Mouse (Mus musculus) kidney, embryonic 14.5 days (tissue): Measurements from ENCODE around the gene Cadm4. TPM values are rescaled to one million over a fixed set of nuclear protein-coding genes. Genes with fewer than 3 reads are reported as not detected.

ENCODE experiments used
- ATAC-seq: fragments of 200-750 bp; cut with Nextera tagmentation; 2 replicates; pipeline ENCODE4 v1.8.0; 2017; ENCODE audit warnings: moderate number of reproducible peaks, mild to moderate bottlenecking, moderate TSS enrichment, moderate library complexity; ENCODE audit not compliant: low FRiP score, low TSS enrichment
- H3K27ac ChIP-seq: fragments of 300-500 bp; sonication (generic); 2 replicates; pipeline ENCODE4 v1.5.1; 2014; ENCODE audit warnings: low read depth, mild to moderate bottlenecking, low read length, moderate library complexity, mixed read lengths
- H3K27me3 ChIP-seq: fragments of 300-500 bp; sonication (generic); 2 replicates; pipeline ENCODE4 v1.6.1; 2014; ENCODE audit warnings: mild to moderate bottlenecking, low read length; ENCODE audit not compliant: control insufficient read depth, insufficient read depth
- H3K36me3 ChIP-seq: fragments of 300-500 bp; sonication (generic); 2 replicates; pipeline ENCODE4 v1.6.1; 2014; ENCODE audit warnings: low read length, mixed read lengths; ENCODE audit not compliant: control insufficient read depth, insufficient read depth
- H3K4me1 ChIP-seq: fragments of 300-500 bp; sonication (generic); 2 replicates; pipeline ENCODE4 v1.6.1; 2014; ENCODE audit warnings: low read length, mixed read lengths; ENCODE audit not compliant: control insufficient read depth, insufficient read depth
- H3K4me2 ChIP-seq: fragments of 300-500 bp; sonication (generic); replicated peaks from 2 replicates; pipeline ENCODE4 v1.6.1; 2014; ENCODE audit warnings: low read depth, mild to moderate bottlenecking, low read length
- H3K4me3 ChIP-seq: fragments of 300-500 bp; sonication (generic); 2 replicates; pipeline ENCODE4 v1.5.1; 2014; ENCODE audit warnings: mild to moderate bottlenecking, low read length
- H3K9ac ChIP-seq: fragments of 300-500 bp; sonication (generic); 2 replicates; pipeline ENCODE4 v1.6.1; 2014; ENCODE audit warnings: low read depth, mild to moderate bottlenecking, low read length, moderate library complexity
- H3K9me3 ChIP-seq: fragments of 300-500 bp; sonication (generic); 2 replicates; pipeline ENCODE4 v1.6.1; 2016; ENCODE audit warnings: low read length; ENCODE audit not compliant: control insufficient read depth
- WGBS: fragments of 180-500 bp; shearing (Covaris S2); extraction: QIAGEN DNeasy Blood & Tissue Kit; methylation state at CpG from one replicate; pipeline ENCODE4 v1.1.7; 2014; 5-methylcytosine and 5-hydroxymethylcytosine counted together
- polyA plus RNA-seq: library from polyadenylated mRNA; unstranded; fragments of >200 nt; fragmentation: Nextera tagmentation; extraction: Ambion mirVana; gene quantifications from 2 replicates; pipeline ENCODE4 v1.2.1, GENCODE M21; 2014

The Cadm4 gene
- polyA plus RNA-seq, 1 experiment from 2014 or later: 1.5 TPM

GRCm38 (mm10) chr7:24473913-24474529 is 7.8 kb upstream of the Cadm4 start:
- WGBS: 54% methylated on average over 10 of the region's 10 CpGs

GRCm38 (mm10) chr7:24474811-24475506 is 6.9 kb upstream of the Cadm4 start:
- WGBS: 41% methylated on average over 21 of the region's 21 CpGs
- Histone ChIP-seq H3K4me1 (no peaks in the 10 kb centered on the region), H3K9me3 (no peaks in the 10 kb centered on the region), H3K4me2 (no peak overlapping the region), H3K9ac (no peak overlapping the region), H3K4me3 (no peak overlapping the region), H3K27ac (no peak overlapping the region), H3K27me3 (no peaks in the 10 kb centered on the region), H3K36me3 (no peaks in the 10 kb centered on the region)
- no peak for ATAC-seq

More at GRCm38 (mm10) chr7:24473913-24474529, 7.8 kb upstream of the Cadm4 start:
- Histone ChIP-seq H3K4me2 (no peak overlapping the region), H3K4me1 (no peaks in the 10 kb centered on the region), H3K9me3 (no peaks in the 10 kb centered on the region), H3K9ac (no peak overlapping the region), H3K4me3 (no peak overlapping the region), H3K27me3 (no peaks in the 10 kb centered on the region), H3K27ac (no peak overlapping the region), H3K36me3 (no peaks in the 10 kb centered on the region)
- peak; percentile 41 for ATAC-seq

- ATAC-seq: no peak
- WGBS: 83% methylated on average over 8 of the region's 8 CpGs
Observed at GRCm38 (mm10) chr7:24476338-24476737, 5.5 kb upstream of the Cadm4 start.

GRCm38 (mm10) chr7:24476856-24477255 is 5.0 kb upstream of the Cadm4 start:
- WGBS: 80% methylated on average over 7 of the region's 7 CpGs
- peaks cover 8% of the 10 kb centered on the region; the same call in 1 of the 2 replicates for H3K4me1 ChIP-seq
- no peak overlapping the region for H3K9ac ChIP-seq
- H3K27ac ChIP-seq: no peak overlapping the region
- H3K4me3 ChIP-seq: no peak overlapping the region
- H3K36me3 ChIP-seq: no peaks in the 10 kb centered on the region
- no peaks in the 10 kb centered on the region for H3K27me3 ChIP-seq
- no peak overlapping the region for H3K4me2 ChIP-seq
- H3K9me3 ChIP-seq: no peaks in the 10 kb centered on the region
- no peak for ATAC-seq

More at GRCm38 (mm10) chr7:24476338-24476737, 5.5 kb upstream of the Cadm4 start:
- Histone ChIP-seq H3K4me1 (peaks cover 6% of the 10 kb centered on the region; the same call in 1 of the 2 replicates), H3K27me3 (no peaks in the 10 kb centered on the region), H3K27ac (no peak overlapping the region), H3K4me3 (no peak overlapping the region), H3K9ac (no peak overlapping the region), H3K4me2 (no peak overlapping the region), H3K9me3 (no peaks in the 10 kb centered on the region), H3K36me3 (no peaks in the 10 kb centered on the region)

GRCm38 (mm10) chr7:24478911-24479310 is 2.9 kb upstream of the Cadm4 start:
- Histone ChIP-seq H3K36me3 (no peaks in the 10 kb centered on the region), H3K27me3 (peaks cover 4% of the 10 kb centered on the region; the same call in 1 of the 2 replicates), H3K4me1 (peaks cover 8% of the 10 kb centered on the region; the same call in 1 of the 2 replicates), H3K9ac (no peak overlapping the region), H3K4me3 (no peak overlapping the region), H3K4me2 (no peak overlapping the region), H3K27ac (no peak overlapping the region), H3K9me3 (no peaks in the 10 kb centered on the region)
- ATAC-seq: no peak
- WGBS: 83% methylated on average over 5 of the region's 5 CpGs

- 95% methylated on average over 2 of the region's 2 CpGs for WGBS
- ATAC-seq: no peak
- H3K4me2 ChIP-seq: no peak overlapping the region
- H3K27ac ChIP-seq: no peak overlapping the region
- H3K9ac ChIP-seq: no peak overlapping the region
- H3K9me3 ChIP-seq: no peaks in the 10 kb centered on the region
- H3K27me3 ChIP-seq: peaks cover 4% of the 10 kb centered on the region; the same call in 1 of the 2 replicates
- no peaks in the 10 kb centered on the region for H3K36me3 ChIP-seq
- H3K4me1 ChIP-seq: peaks cover 8% of the 10 kb centered on the region; the same call in 1 of the 2 replicates
- no peak overlapping the region for H3K4me3 ChIP-seq
Observed at GRCm38 (mm10) chr7:24479685-24480084, 2.1 kb upstream of the Cadm4 start.

GRCm38 (mm10) chr7:24480121-24480941 is 1.5 kb upstream of the Cadm4 start:
- Histone ChIP-seq H3K36me3 (no peaks in the 10 kb centered on the region), H3K4me3 (0 out of 2 replicates have a peak overlapping the region, but pooled peaks have one; percentile 61), H3K4me1 (peaks cover 8% of the 10 kb centered on the region; the same call in 1 of the 2 replicates), H3K4me2 (peak overlapping the region; percentile 97; the same call in 1 of the 2 replicates), H3K27ac (no peak overlapping the region), H3K9ac (no peak overlapping the region), H3K27me3 (peaks cover 4% of the 10 kb centered on the region; the same call in 1 of the 2 replicates), H3K9me3 (no peaks in the 10 kb centered on the region)
- WGBS: 57% methylated on average over 18 of the region's 18 CpGs
- ATAC-seq: no peak

GRCm38 (mm10) chr7:24480986-24481473 is 793 bp upstream of the Cadm4 start:
- Histone ChIP-seq H3K9ac (peak overlapping the region; percentile 71; the same call in 1 of the 2 replicates), H3K4me3 (peak overlapping the region; percentile 61), H3K4me1 (peaks cover 8% of the 10 kb centered on the region; the same call in 1 of the 2 replicates), H3K27ac (no peak overlapping the region), H3K9me3 (no peaks in the 10 kb centered on the region), H3K4me2 (peak overlapping the region; percentile 97), H3K36me3 (no peaks in the 10 kb centered on the region), H3K27me3 (peaks cover 4% of the 10 kb centered on the region; the same call in 1 of the 2 replicates)
- ATAC-seq: peak; percentile 30
- WGBS: 14% methylated on average over 14 of the region's 14 CpGs
